Mouse (Mus musculus): Measurements from ENCODE around the gene Amtn.
"Not testable (repeated sequence)": the region's sequence is repeated elsewhere in the genome, so short reads cannot be mapped to it uniquely, and the experiment has no call there.

The Amtn gene

DNA sequence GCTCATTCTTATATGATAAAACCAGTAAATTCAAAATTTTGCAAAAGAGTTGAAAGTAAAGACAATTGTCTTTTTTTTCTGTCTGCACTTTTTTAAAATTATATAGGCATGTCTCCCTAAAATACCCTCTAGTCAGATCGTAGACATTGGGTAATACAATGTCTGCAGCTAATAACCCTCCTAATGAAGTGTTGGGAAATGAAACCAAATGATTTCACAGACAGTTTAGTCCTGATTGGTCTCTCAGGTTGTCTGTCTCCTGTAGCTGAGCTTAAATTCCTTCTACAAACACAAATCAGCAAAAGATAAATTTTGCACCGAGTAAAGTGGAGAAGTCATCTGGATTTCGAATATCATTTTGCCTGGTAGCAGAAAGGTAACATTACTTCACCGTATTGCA lies at the start of gene Amtn:
Amtn (plus strand) TSS at position 301 of the 400 bp plus-strand sequence.
- in situ Hi-C loops (cut with MboI; ENCODE audit: low sequenced_read_pairs), result no loop called here

- in situ Hi-C loops (cut with MboI; ENCODE audit: low sequenced_read_pairs), result not testable (repeated sequence)
Measured at GRCm38 (mm10) chr5:88348533-88348932, 27.4 kb upstream of the Amtn start.

DNA sequence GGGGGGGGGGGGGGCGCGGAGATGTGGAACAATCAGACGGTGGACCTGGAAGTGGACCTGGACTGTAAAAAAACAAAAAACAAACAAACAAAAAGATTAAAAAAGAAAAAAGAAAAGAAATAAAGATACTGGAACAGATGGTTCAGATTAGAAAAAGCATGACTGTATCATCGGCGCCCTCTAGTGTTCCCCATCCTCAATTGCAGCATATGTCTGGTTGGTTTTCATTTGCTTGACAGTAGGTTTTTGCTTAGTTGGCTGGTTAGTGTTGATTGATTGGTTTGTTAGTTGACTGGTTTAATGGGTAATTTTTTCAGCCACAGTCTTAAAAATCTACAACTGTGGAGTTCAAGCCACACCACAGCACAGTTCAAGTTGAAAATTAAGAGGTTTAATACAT lies 11.1 kb upstream of the Amtn start:
- in situ Hi-C loops (cut with MboI; ENCODE audit: low sequenced_read_pairs), result no loop called here

DNA sequence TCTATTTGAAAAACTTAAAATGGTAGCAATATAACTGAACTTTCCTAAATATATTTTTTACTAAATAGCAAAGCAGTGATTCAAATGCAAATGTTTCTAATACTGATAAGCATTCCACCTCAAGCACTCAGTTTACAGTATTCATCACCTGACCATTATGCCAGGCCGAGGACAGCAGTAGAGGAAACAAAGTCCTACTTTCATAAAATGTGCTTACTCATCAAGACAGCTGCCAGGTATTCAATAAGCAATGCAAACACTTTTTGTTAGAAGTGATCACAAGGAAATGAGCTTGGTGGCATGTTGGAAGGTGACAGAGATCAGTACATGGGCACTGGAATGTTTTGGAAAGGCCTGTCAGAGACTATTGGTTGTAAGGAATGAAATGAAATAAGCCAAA lies 9.0 kb upstream of the Amtn start:
- in situ Hi-C loops (cut with MboI; ENCODE audit: low sequenced_read_pairs), result no loop called here

GRCm38 (mm10) chr5:88370578-88371232 lies 5.2 kb upstream of the Amtn start:
- in situ Hi-C loops (cut with MboI; ENCODE audit: low sequenced_read_pairs), result no loop called here

DNA sequence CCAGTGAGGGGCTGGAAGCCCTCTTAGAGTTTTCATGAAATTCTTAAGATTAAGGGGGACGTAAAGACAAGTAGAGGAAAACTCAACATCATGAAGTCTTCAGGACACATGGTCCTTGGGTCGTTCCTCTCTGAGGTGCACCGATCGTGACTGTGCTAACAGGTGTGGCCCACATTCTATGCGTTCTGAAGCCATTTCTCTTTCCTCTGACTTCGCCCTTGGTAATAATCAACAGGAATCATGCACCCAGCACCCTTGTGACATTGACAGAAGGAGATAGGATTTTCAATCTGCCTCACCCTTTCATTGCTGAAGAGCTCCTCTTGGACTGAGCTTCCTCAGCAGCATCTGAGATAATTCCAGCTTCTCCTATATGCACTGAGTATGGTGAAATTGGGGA lies 3.3 kb upstream of the Amtn start:
- in situ Hi-C loops (cut with MboI; ENCODE audit: low sequenced_read_pairs), result no loop called here

DNA sequence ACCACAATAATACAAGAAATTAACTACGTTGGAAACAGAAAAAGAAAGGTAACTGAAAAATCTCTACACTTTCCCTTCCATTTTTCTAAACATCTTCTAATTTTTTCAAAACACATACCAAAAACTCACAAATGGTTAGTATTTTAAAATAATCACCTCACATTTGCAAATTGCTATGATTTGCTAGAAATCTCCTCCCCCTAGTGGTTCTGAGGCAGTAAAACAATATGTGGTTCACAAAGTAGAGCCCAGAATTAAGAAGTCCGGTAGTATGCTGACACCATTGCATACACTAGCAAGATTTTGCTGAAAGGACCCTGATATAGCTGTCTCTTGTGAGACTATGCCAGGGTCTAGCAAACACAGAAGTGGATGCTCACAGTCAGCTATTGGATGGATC lies 16.1 kb downstream of the Amtn start:
- in situ Hi-C loops (cut with MboI; ENCODE audit: low sequenced_read_pairs), result not testable (repeated sequence)

GRCm38 (mm10) chr5:88398581-88398980 lies 22.7 kb downstream of the Amtn start:
- in situ Hi-C loops (cut with MboI; ENCODE audit: low sequenced_read_pairs), result no loop called here

- in situ Hi-C loops (cut with MboI; ENCODE audit: low sequenced_read_pairs), result no loop called here
Measured at GRCm38 (mm10) chr5:88399849-88400248, 23.9 kb downstream of the Amtn start.

DNA sequence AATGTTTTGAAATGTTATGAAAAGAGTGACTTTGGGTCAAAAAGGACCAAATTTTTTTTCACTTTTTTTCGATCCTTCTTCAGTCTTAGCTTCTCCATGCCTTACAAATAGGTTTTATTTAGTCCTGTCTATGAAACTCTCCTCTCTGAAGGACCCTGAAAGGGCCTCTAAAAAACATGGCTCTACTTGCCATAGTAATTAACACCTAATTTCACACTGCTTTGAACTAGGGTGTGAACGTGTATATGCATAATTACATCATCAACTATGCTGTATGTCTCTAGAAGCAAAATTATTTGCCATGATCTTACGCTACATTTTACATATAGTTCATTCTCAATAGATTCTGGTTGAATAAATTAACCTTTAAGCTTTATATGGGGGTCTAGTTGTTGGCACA lies 25.6 kb downstream of the Amtn start:
- in situ Hi-C loops (cut with MboI; ENCODE audit: low sequenced_read_pairs), result no loop called here

GRCm38 (mm10) chr5:88420319-88421065 lies 44.6 kb downstream of the Amtn start:
- in situ Hi-C loops (cut with MboI; ENCODE audit: low sequenced_read_pairs), result no loop called here

DNA sequence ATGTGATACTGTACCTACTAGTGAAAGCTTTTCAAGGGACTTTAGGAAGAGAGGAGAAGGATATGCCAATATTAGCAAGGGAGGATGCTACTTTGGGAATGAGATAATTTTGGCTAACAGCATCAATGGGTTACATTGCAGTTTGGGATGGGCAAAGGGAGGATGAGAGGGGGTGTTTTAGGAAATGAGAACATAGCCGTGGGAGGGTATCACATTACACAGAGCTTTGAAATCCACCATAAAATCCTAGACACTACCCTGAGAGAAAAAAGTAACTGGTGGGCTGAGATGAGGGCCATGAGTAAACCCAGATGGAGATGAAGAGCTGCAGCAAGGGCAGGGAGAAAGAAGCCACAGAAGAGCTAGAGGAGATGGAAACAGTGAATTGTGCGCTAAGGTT lies 49.0 kb downstream of the Amtn start:
- in situ Hi-C loops (cut with MboI; ENCODE audit: low sequenced_read_pairs), result not testable (repeated sequence)

GRCm38 (mm10) chr5:88426753-88427152 lies 50.8 kb downstream of the Amtn start:
- in situ Hi-C loops (cut with MboI; ENCODE audit: low sequenced_read_pairs), result no loop called here
